Mouse (Mus musculus) neutrophil, adult 59 days (primary cell): ENCODE measurements around the gene Gabarapl2. TPM values are rescaled to one million over a fixed set of nuclear protein-coding genes. Genes with fewer than 3 reads are reported as not detected.

ENCODE experiments used
- total RNA-seq, 2 experiments: library from RNA; stranded (reverse); gene quantifications; 1 replicate in 1 of 2; 2 replicates in 1 of 2; pipeline ENCODE4 v1.2.4; 2023

The Gabarapl2 gene
- total RNA-seq, result 10 to 100 TPM; 88.9 to 93.3 TPM

DNA sequence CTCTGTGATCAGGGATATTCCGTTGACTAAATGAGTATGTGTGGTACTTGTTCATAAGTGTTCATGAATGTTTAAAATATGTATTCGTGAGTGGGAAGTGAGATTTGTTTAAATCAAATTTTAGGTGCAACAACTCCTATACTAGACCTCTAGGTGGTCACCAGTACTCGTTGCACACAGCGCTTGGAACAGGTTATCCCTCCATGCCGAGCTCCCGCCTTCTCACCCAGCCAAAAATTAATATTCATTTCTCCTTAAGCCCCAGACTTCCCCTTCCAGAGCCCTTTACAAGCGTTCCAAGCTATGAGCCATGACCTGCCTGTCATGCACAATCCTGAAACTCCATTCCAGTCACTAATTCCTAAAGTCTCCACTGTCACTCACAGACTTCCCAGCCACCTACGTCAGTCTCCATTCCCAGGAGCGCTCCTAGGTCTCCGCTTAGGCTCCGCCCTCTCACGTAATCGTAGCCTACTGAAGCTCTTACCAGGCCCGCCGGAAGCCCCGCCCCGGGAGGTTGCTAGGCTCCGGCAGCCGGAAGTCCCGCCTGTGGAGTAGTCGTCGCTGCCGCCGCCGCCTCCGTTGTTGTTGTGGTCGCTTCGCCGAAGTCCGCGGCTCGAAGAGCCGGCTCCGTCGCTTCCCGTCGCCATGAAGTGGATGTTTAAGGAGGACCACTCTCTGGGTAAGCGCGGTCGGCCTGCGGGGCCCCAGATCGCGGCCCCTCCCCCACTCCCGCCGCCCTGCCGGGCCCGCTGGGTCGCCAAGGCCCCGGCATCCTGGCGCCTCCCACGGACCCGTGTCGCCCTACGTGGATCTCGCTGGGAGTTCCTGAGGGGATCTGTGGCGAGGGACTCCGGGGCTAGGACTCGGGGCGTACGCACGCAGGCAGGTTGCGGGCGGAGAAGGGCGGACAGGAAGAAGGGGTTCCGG, at the start of gene Gabarapl2:
TSS of gene Gabarapl2 (plus strand) at position 533 of the 930 bp plus-strand sequence.

GRCm38 (mm10) chr8:111909621-111910450, 30.7 kb upstream of the Gabarapl2 start, which contains the start of gene Chst5:
Gene Chst5, minus strand, starts transcription at chr8:111910447.

GRCm38 (mm10) chr8:111933348-111934076, 7.0 kb upstream of the Gabarapl2 start, which contains the start of gene Tmem231:
Gene Tmem231, minus strand, starts transcription at chr8:111933881.

GRCm38 (mm10) chr8:111992013-111992702, 51.7 kb downstream of the Gabarapl2 start, which contains the start of gene Adat1:
Gene Adat1, minus strand, starts transcription at chr8:111992302.

Other genes starting within 250 kb of the Gabarapl2 start
- under 1 TPM in 1 of 2 experiments, not detected in 1; 0.44 TPM for gene Ctrb1, start 249.7 kb upstream of the Gabarapl2 start, total RNA-seq
- gene Bcar1, start 196.9 kb upstream of the Gabarapl2 start, total RNA-seq, result under 1 TPM in 1 of 2 experiments, not detected in 1; 0.20 TPM
- gene Cfdp1, start 86.4 kb upstream of the Gabarapl2 start, total RNA-seq, result 10 to 100 TPM; 19.0 to 22.6 TPM
- gene Tmem170, start 64.0 kb upstream of the Gabarapl2 start, total RNA-seq, result 1 to 10 TPM; 3.6 to 4.3 TPM
- not detected for gene Chst5, start 30.3 kb upstream of the Gabarapl2 start, total RNA-seq
- under 1 TPM; 0.15 to 0.42 TPM for gene Tmem231, start 6.8 kb upstream of the Gabarapl2 start, total RNA-seq
- gene Adat1, start 51.6 kb downstream of the Gabarapl2 start, total RNA-seq, result under 1 TPM; 0.66 to 0.82 TPM
- gene Kars, start 70.6 kb downstream of the Gabarapl2 start, total RNA-seq, result 10 to 100 TPM; 44.2 to 44.4 TPM
- 1 to 10 TPM; 6.6 to 8.1 TPM for gene Terf2ip, start 70.7 kb downstream of the Gabarapl2 start, total RNA-seq
- gene Gm6793, start 74.3 kb downstream of the Gabarapl2 start, total RNA-seq, result not detected